Mouse (Mus musculus): ENCODE data around the gene Tmem151b. TPM values are rescaled to one million over a fixed set of nuclear protein-coding genes. Genes with fewer than 3 reads are reported as not detected.

The Tmem151b gene
- polyA plus RNA-seq, 1 experiment from 2014 or later, result 1.6 TPM

- no peak for ATAC-seq (ENCODE audit: insufficient read depth)
- no peak for DNase-seq
- Histone ChIP-seq H3K27me3 (ENCODE audit: insufficient read depth, low read length) (no peaks in the 10 kb centered on the region), H3K36me3 (ENCODE audit: insufficient read depth) (no peaks in the 10 kb centered on the region), H3K27ac (ENCODE audit: low read depth) (no peak overlapping the region), H3K9me3 (ENCODE audit: low read depth, low read length) (no peaks in the 10 kb centered on the region), H3K4me3 (ENCODE audit: low read depth, low read length) (no peak overlapping the region), H3K4me2 (no peak overlapping the region), H3K4me1 (ENCODE audit: insufficient read depth) (no peaks in the 10 kb centered on the region), H3K9ac (no peak overlapping the region)
- WGBS, result 33% methylated on average over 4 of the region's 4 CpGs
- no peak for TF ChIP-seq CTCF (IDR thresholded peaks at IDR 0.05; ENCODE audit: low read depth)
Measured at GRCm38 (mm10) chr17:45500981-45501380, 48.5 kb downstream of the Tmem151b start.

DNA sequence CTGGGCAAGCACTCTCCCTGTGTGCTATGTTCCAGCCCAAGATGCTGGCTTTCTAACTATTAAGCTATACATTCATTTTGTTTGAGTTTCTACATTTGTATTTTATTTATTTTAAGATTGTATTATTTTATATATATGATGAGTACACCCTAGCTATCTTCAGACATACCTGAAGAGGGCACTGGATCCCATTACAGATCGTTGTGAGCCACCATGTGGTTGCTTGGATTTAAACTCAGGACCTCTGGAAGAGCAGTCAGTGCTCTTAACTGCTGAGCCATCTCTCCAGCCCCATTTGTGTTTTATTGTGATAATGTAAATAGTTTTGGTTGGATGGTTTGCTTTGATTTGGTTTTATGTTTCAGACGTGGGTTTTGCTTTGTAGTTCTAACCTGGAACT lies 50.0 kb downstream of the Tmem151b start:
- no peak overlapping the region for H3K9ac ChIP-seq
- no peaks in the 10 kb centered on the region for H3K4me1 ChIP-seq (ENCODE audit: insufficient read depth)
- ATAC-seq (ENCODE audit: insufficient read depth), result no peak
- DNase-seq, result no peak
- no peak overlapping the region for H3K27ac ChIP-seq (ENCODE audit: low read depth)
- 28% methylated on average over 2 of the region's 2 CpGs for WGBS
- H3K36me3 ChIP-seq (ENCODE audit: insufficient read depth), result no peaks in the 10 kb centered on the region
- no peak for TF ChIP-seq CTCF (IDR thresholded peaks at IDR 0.05; ENCODE audit: low read depth)
- no peak overlapping the region for H3K4me2 ChIP-seq
- no peaks in the 10 kb centered on the region for H3K9me3 ChIP-seq (ENCODE audit: low read depth, low read length)
- no peak overlapping the region for H3K4me3 ChIP-seq (ENCODE audit: low read depth, low read length)
- no peaks in the 10 kb centered on the region for H3K27me3 ChIP-seq (ENCODE audit: insufficient read depth, low read length)

DNA sequence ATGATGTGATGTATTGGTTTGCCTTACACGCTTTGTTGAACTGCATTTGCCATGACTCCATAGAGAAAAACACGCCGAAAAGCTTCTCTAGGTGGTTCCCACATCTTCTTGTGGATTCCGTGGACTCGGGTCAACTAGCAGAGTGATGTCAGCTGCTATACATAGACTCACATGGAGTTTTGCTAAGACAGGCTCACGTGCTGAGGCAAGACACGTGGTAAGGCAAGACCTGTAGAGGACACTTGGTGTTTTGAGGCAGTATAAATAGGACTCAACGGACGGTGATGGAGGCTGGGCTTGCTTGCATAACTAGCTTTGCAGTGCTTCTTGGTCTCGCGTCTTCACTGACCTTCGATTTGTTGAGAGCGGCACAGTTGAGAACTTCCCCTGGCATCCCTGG lies 51.1 kb downstream of the Tmem151b start:
- DNase-seq (no peak), ATAC-seq (ENCODE audit: insufficient read depth) (no peak)
- no peaks in the 10 kb centered on the region for H3K9me3 ChIP-seq (ENCODE audit: low read depth, low read length)
- H3K9ac ChIP-seq, result no peak overlapping the region
- no peaks in the 10 kb centered on the region for H3K36me3 ChIP-seq (ENCODE audit: insufficient read depth)
- 74% methylated on average over 13 of the region's 13 CpGs for WGBS
- H3K27me3 ChIP-seq (ENCODE audit: insufficient read depth, low read length), result no peaks in the 10 kb centered on the region
- H3K4me2 ChIP-seq, result no peak overlapping the region
- no peak overlapping the region for H3K4me3 ChIP-seq (ENCODE audit: low read depth, low read length)
- H3K4me1 ChIP-seq (ENCODE audit: insufficient read depth), result no peaks in the 10 kb centered on the region
- TF ChIP-seq CTCF (IDR thresholded peaks at IDR 0.05; ENCODE audit: low read depth), result no peak
- H3K27ac ChIP-seq (ENCODE audit: low read depth), result no peak overlapping the region

DNA sequence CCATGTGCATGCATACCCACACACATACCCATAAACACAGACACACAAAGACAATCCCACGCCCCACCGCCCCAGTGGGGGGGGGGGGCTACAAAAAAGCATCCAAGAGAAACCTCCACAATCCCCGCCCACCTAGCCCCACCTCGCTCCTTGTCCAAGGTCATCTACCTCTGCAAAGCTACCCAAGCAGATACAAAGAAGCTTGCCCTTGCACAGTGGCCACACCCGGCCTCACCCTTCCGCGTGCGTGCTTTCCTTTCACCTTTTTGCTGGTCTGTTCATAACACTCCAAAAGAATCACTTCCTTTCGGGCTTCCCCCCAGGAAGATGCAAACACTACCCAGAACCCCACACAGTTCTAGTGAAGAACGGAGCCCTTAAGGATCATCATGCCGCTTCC lies 54.1 kb downstream of the Tmem151b start:
- Histone ChIP-seq H3K27me3 (ENCODE audit: insufficient read depth, low read length) (no peaks in the 10 kb centered on the region), H3K9me3 (ENCODE audit: low read depth, low read length) (no peaks in the 10 kb centered on the region), H3K4me3 (ENCODE audit: low read depth, low read length) (no peak overlapping the region), H3K27ac (ENCODE audit: low read depth) (no peak overlapping the region), H3K9ac (no peak overlapping the region), H3K4me2 (no peak overlapping the region), H3K4me1 (ENCODE audit: insufficient read depth) (no peaks in the 10 kb centered on the region), H3K36me3 (ENCODE audit: insufficient read depth) (no peaks in the 10 kb centered on the region)
- WGBS, result 67% methylated on average over 11 of the region's 11 CpGs
- no peak for ATAC-seq (ENCODE audit: insufficient read depth)
- TF ChIP-seq CTCF (IDR thresholded peaks at IDR 0.05; ENCODE audit: low read depth), result no peak
- DNase-seq, result no peak

Other genes starting within 250 kb of the Tmem151b start
- gene Cdc5l, start 115.9 kb downstream of the Tmem151b start, polyA plus RNA-seq (2014; fragmentation: Nextera tagmentation; extraction: Ambion mirVana), result 63.8 and 68.1 TPM in 2 replicates
- gene Spats1, start 74.3 kb downstream of the Tmem151b start, polyA plus RNA-seq (2014; fragmentation: Nextera tagmentation; extraction: Ambion mirVana), result 0.43 and 0.61 TPM in 2 replicates
- 17.0 and 17.4 TPM in 2 replicates for gene Aars2, start 42.8 kb downstream of the Tmem151b start, polyA plus RNA-seq (2014; fragmentation: Nextera tagmentation; extraction: Ambion mirVana)
- gene Tcte1, start 26.2 kb downstream of the Tmem151b start, polyA plus RNA-seq (2014; fragmentation: Nextera tagmentation; extraction: Ambion mirVana), result 0.35 and 0.70 TPM in 2 replicates
- 2.3 and 3.1 TPM in 2 replicates for gene Nfkbie, start 6.0 kb upstream of the Tmem151b start, polyA plus RNA-seq (2014; fragmentation: Nextera tagmentation; extraction: Ambion mirVana)
- 130 and 137 TPM in 2 replicates for gene Slc35b2, start 14.2 kb upstream of the Tmem151b start, polyA plus RNA-seq (2014; fragmentation: Nextera tagmentation; extraction: Ambion mirVana)
- gene Hsp90ab1, start 23.6 kb upstream of the Tmem151b start, polyA plus RNA-seq (2014; fragmentation: Nextera tagmentation; extraction: Ambion mirVana), result 1,512 and 1,564 TPM in 2 replicates
- gene Slc29a1, start 49.9 kb upstream of the Tmem151b start, polyA plus RNA-seq (2014; fragmentation: Nextera tagmentation; extraction: Ambion mirVana), result 75.4 and 82.2 TPM in 2 replicates
- gene Mymx, start 52.4 kb upstream of the Tmem151b start, polyA plus RNA-seq (2014; fragmentation: Nextera tagmentation; extraction: Ambion mirVana), result not detected in 2 replicates
- 0.07 TPM in 1 of 2 replicates, not detected in the other for gene Capn11, start 109.6 kb upstream of the Tmem151b start, polyA plus RNA-seq (2014; fragmentation: Nextera tagmentation; extraction: Ambion mirVana)
- 162 and 168 TPM in 2 replicates for gene Mrpl14, start 136.6 kb upstream of the Tmem151b start, polyA plus RNA-seq (2014; fragmentation: Nextera tagmentation; extraction: Ambion mirVana)
- gene Tmem63b, start 137.2 kb upstream of the Tmem151b start, polyA plus RNA-seq (2014; fragmentation: Nextera tagmentation; extraction: Ambion mirVana), result 29.7 and 31.3 TPM in 2 replicates
- gene 1600014C23Rik, start 184.2 kb upstream of the Tmem151b start, polyA plus RNA-seq (2014; fragmentation: Nextera tagmentation; extraction: Ambion mirVana), result not detected in 2 replicates